Mouse (Mus musculus): ENCODE measurements at regions not wholly inside any gene's neighbourhood (a gene's known extent, or its start where the extent isn't known, plus 50 kb on each side); places are given as distances from the start of the nearest gene placed in this dataset.
A peak's percentile ranks its signal among the peaks of the same experiment; 100 is the strongest.
"Not testable (repeated sequence)": the region's sequence is repeated elsewhere in the genome, so short reads cannot be mapped to it uniquely, and the experiment has no call there.

DNA sequence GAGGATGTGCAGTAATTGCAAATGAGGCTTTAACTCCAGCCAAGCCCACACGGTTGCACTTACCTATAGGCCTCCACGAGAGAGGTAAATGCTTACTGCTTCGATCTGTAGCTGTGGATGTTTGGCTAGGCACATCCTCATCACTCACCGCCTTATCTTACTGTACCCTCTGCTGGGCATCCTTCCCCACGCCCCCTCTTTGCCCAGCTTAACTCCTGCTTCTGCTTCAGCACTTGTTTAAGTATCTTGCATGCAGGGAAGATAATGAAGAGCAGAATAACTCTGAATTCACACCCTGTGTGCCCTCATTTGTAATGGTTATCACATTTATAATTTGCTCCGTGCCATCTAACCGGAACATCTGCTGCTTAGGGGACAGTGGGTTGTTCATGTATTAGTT, 74.7 kb upstream of the Anapc15-ps start:
- 80% methylated on average over 7 of the region's 7 CpGs for WGBS
- H3K9ac ChIP-seq: no peak overlapping the region
- no peaks in the 10 kb centered on the region for H3K9me3 ChIP-seq
- no peak overlapping the region for H3K4me3 ChIP-seq
- no peak overlapping the region for H3K4me2 ChIP-seq
- ATAC-seq (ENCODE audit: low FRiP score): no peak
- H3K4me1 ChIP-seq (replicated peaks): no peaks in the 10 kb centered on the region
- no peaks in the 10 kb centered on the region for H3K27me3 ChIP-seq
- no peak overlapping the region for H3K27ac ChIP-seq
- H3K36me3 ChIP-seq: no peaks in the 10 kb centered on the region

DNA sequence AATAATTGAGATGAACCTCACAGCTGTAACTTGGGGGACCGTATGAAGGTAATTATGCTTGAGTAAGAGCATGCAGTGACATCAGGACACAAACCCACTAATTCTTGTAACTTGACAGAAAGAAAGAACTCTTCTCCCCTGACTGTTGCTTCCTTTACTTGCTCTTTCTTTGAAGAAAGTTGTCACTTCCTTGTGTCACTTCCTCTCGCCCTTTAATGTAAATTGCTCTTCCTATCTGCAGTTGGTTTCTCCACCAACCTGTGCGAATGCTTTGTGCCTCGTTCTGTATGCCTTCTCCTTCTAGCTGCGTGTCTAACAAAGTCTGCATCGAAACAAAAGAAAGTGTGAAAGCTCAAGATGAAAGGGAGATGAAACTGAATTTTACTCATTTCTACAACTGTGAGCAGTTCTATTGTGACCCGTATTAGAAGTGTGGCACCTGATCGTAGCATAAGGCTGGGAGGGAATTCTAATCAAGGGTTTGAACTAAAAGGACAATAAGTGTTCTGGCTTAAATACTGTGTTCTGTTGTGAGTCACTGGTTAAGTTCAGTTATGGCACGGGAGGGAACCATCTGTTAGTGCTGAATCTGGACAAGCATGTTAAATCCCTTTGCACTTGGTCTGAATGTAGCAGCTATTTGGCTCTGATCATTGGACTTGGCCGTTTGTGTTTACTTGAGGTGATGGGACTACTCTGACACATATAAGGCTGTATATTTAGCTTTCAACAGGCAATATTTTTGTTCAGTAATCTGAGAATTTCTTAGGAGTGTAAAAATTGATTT, 72.8 kb upstream of the Anapc15-ps start:
- Histone ChIP-seq H3K36me3 (no peaks in the 10 kb centered on the region), H3K9me3 (no peaks in the 10 kb centered on the region), H3K4me3 (no peak overlapping the region), H3K4me1 (replicated peaks) (no peaks in the 10 kb centered on the region), H3K9ac (no peak overlapping the region), H3K27ac (no peak overlapping the region), H3K4me2 (no peak overlapping the region), H3K27me3 (no peaks in the 10 kb centered on the region)
- no peak for ATAC-seq (ENCODE audit: low FRiP score)
- WGBS: 77% methylated on average over 10 of the region's 10 CpGs

DNA sequence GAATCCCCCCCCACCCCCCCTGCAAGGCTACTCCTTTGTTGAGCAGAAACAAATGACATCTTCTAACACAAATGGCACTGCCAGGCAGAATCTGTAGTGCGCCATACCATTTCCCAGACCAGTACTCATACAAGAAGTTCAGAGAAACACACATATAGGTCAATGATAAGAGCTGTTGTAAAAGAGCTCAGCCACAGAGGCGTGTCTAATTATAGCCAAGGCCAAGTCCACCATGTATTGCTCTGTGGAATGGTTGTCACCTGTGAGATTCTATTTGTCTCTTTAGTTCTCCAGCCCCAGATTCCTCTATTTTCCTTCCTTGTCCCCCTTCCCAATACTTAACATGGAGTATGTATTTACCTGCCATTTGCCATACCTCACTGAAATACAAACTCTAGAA, 72.0 kb upstream of the Anapc15-ps start:
- Histone ChIP-seq H3K9ac (no peak overlapping the region), H3K9me3 (no peaks in the 10 kb centered on the region), H3K4me2 (no peak overlapping the region), H3K27ac (no peak overlapping the region), H3K36me3 (no peaks in the 10 kb centered on the region), H3K4me1 (replicated peaks) (no peaks in the 10 kb centered on the region), H3K27me3 (no peaks in the 10 kb centered on the region), H3K4me3 (no peak overlapping the region)
- ATAC-seq (ENCODE audit: low FRiP score): no peak
- 98% methylated on average over 2 of the region's 2 CpGs for WGBS

DNA sequence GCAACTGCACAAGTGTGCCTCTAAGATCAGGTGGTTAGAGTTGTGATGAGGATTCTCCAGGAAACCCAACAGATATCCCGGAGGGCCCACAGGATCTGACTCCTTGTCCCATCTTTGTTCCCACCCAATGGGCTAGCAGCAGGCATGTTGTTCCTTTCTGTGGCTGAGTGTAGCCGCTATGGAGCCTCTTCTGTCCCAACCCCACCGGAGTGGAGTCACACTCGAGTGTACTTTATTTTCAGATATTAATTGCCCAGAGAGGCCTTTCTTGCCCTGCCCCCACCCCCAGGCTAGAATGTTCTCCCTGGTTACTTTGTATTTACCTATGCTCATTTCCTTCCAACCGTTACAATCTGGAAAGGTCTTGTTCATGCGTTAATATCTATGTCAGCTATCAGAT, 70.4 kb upstream of the Anapc15-ps start:
- Histone ChIP-seq H3K4me2 (no peak overlapping the region), H3K9ac (no peak overlapping the region), H3K27ac (no peak overlapping the region), H3K9me3 (no peaks in the 10 kb centered on the region), H3K36me3 (no peaks in the 10 kb centered on the region), H3K4me1 (replicated peaks) (no peaks in the 10 kb centered on the region), H3K27me3 (no peaks in the 10 kb centered on the region), H3K4me3 (no peak overlapping the region)
- ATAC-seq (ENCODE audit: low FRiP score): no peak
- WGBS: 86% methylated on average over 6 of the region's 6 CpGs

DNA sequence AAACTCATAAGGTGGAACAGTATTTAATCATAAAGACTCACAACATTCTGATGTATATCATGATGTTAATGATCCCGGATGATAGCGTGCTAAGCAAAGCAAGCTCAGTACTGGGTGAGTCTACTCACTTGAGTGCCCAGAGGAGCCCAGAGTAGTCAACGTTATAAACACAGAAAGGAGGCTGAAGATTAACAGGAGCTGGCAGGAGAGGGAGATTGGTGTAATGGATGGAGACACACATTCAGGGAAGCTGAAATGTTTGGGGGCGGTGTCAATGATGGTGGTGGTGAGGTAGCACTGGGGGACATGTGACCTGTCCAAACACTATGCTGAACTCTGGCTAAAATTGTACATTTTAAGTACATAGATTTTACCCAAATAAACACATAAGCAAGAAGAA, 66.2 kb upstream of the Anapc15-ps start:
- no peak for ATAC-seq (ENCODE audit: low FRiP score)
- Histone ChIP-seq H3K27me3 (no peaks in the 10 kb centered on the region), H3K27ac (no peak overlapping the region), H3K9ac (no peak overlapping the region), H3K4me3 (no peak overlapping the region), H3K4me2 (no peak overlapping the region), H3K36me3 (no peaks in the 10 kb centered on the region), H3K9me3 (peaks cover 9% of the 10 kb centered on the region; the same call in 1 of the 2 replicates), H3K4me1 (replicated peaks) (no peaks in the 10 kb centered on the region)
- 94% methylated on average over 4 of the region's 4 CpGs for WGBS

DNA sequence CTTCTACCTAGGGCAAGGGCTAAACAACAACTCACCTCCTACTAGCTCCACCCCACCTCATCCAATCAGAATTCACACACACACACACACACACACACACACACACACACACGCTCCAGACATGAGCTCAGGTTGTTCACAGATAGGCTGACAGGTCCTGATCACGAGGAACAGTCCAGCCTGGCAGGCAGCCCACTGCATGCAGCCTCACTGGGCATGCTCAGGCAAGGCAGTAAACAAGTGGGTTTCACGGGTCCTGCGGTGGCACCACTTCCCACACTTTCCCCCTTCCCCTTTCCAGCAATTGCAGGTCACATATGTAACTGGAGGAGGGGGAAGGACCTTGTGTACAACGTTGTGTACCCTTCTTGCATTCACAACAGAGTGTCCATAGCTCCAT, 63.5 kb upstream of the Anapc15-ps start:
- H3K4me2 ChIP-seq; H3K9ac ChIP-seq; H3K4me1 ChIP-seq (replicated peaks); H3K27ac ChIP-seq; ATAC-seq (ENCODE audit: low FRiP score); H3K4me3 ChIP-seq; H3K27me3 ChIP-seq; H3K36me3 ChIP-seq; H3K9me3 ChIP-seq: not testable (repeated sequence)
- WGBS: 89% methylated on average over 5 of the region's 5 CpGs

DNA sequence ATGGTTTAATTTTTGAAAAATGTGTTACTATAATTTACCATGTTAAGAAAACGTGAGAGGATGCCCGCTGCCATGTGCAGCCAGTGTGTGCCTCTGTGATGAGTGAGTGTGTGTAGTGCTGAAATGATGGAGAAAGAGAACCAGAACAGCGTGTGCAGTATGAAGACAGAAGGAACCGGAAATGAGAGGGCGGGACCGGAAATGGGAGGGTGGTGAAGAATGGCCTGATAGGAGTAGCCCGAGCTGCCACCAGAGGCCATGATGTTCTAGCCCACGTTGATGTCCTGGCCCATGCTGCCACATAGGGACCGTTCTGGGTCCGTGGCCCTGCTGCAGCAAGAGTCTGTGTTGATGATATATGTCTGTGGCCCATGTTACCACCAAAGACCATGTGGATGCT, 57.8 kb upstream of the Anapc15-ps start:
- Histone ChIP-seq H3K4me2 (no peak overlapping the region), H3K4me3 (no peak overlapping the region), H3K27me3 (no peaks in the 10 kb centered on the region), H3K9me3 (no peaks in the 10 kb centered on the region), H3K27ac (no peak overlapping the region), H3K9ac (no peak overlapping the region), H3K4me1 (replicated peaks) (peaks cover 4% of the 10 kb centered on the region; the same call in 1 of the 2 replicates), H3K36me3 (no peaks in the 10 kb centered on the region)
- no peak for ATAC-seq (ENCODE audit: low FRiP score)
- 91% methylated on average over 10 of the region's 10 CpGs for WGBS

DNA sequence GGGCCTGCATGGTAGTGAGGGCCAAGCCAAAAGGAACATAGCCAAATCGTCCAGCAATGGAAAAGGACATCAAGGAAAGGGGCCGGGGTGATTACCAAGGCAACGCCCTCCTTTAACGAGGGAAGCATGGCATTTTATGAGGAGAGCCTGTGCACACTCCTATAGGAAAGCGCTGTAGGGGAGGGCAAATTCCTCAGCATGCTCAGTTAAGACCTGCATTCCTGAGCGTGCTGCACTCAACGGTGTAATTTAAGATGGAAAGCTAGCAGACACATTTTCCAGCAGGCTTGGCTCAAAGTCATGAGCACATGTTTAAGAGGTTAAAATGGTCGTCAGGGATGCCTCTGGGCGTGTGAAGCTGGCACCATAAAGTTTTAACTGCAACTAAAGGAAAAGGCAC, 56.6 kb upstream of the Anapc15-ps start:
- no peaks in the 10 kb centered on the region for H3K36me3 ChIP-seq
- H3K9me3 ChIP-seq: no peaks in the 10 kb centered on the region
- H3K4me3 ChIP-seq: no peak overlapping the region
- H3K4me2 ChIP-seq: no peak overlapping the region
- H3K27me3 ChIP-seq: no peaks in the 10 kb centered on the region
- 25% methylated on average over 9 of the region's 9 CpGs for WGBS
- peak overlapping the region; percentile 18; the same call in 1 of the 2 replicates for H3K27ac ChIP-seq
- no peak overlapping the region for H3K9ac ChIP-seq
- peaks cover 4% of the 10 kb centered on the region; the same call in 1 of the 2 replicates for H3K4me1 ChIP-seq (replicated peaks)
- peak; percentile 75 for ATAC-seq (ENCODE audit: low FRiP score)

DNA sequence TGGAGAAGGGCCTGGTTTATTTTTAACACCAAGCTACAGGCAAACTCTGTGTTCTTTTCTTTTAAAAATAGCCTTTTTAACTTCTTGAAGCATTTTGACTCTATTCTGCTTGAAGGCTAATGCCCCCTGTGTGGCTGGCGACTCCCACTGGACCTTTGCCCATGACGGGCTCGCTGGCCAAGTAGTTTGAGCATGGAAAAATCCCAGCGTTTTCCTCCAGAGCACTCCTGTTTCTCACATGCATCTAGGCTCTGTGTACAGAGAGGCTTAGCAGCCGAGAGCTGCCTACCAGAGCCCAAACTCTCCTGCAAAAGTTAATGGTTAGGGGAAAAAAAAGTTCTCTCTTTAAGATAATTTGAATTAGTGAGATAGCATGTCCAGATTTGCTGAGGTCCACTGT, 52.7 kb upstream of the Anapc15-ps start:
- WGBS: 70% methylated on average over 5 of the region's 5 CpGs
- H3K4me2 ChIP-seq: no peak overlapping the region

DNA sequence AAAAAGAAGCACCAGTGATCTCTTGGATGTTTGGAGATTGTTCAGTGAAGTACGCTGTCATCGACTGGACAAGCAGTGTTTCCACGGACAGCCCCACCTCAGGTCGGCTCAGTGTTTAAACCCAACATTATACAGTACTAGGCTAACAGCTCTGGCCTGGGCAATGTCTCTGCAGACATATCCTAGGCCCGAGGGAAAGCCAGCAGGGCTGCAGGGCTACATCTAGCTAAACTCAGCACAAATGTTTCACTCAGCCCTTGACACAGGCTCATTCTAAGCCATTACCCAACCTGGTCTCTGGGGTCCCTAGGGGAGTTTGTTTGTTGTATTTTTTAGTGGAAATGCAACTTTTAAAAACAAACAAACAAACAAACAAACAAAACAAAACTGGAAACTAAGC, 52.1 kb upstream of the Anapc15-ps start:
- H3K27ac ChIP-seq: no peak overlapping the region
- 83% methylated on average over 5 of the region's 5 CpGs for WGBS
- no peaks in the 10 kb centered on the region for H3K27me3 ChIP-seq
- H3K9ac ChIP-seq: no peak overlapping the region
- H3K36me3 ChIP-seq: no peaks in the 10 kb centered on the region
- H3K4me3 ChIP-seq: no peak overlapping the region
- no peak for ATAC-seq (ENCODE audit: low FRiP score)
- no peak overlapping the region for H3K4me2 ChIP-seq
- H3K9me3 ChIP-seq: no peaks in the 10 kb centered on the region
- H3K4me1 ChIP-seq (replicated peaks): peaks cover 4% of the 10 kb centered on the region; the same call in 1 of the 2 replicates

More for the DNA sequence above, 52.7 kb upstream of the Anapc15-ps start:
- no peak for ATAC-seq (ENCODE audit: low FRiP score)
- Histone ChIP-seq H3K4me1 (replicated peaks) (peaks cover 4% of the 10 kb centered on the region; the same call in 1 of the 2 replicates), H3K27ac (no peak overlapping the region), H3K9me3 (no peaks in the 10 kb centered on the region), H3K36me3 (no peaks in the 10 kb centered on the region), H3K27me3 (no peaks in the 10 kb centered on the region), H3K4me3 (no peak overlapping the region), H3K9ac (no peak overlapping the region)

Data from hindbrain, embryonic 13.5 days (tissue).